Mouse (Mus musculus): Measurements from ENCODE around the gene Hepacam2.

GRCm38 (mm10) chr6:3500286-3500685, 2.2 kb upstream of the Hepacam2 start:
- no peak for TF ChIP-seq MYOG (IDR thresholded peaks at IDR 0.05; ENCODE audit: control insufficient read depth, extremely low read depth, insufficient read length)
- TF ChIP-seq CTCF (IDR thresholded peaks at IDR 0.05; ENCODE audit: control insufficient read depth, insufficient read depth, insufficient read length): no peak
- TF ChIP-seq USF1 (IDR thresholded peaks at IDR 0.05; ENCODE audit: low read depth): no peak
- TF ChIP-seq MYOD1 (IDR thresholded peaks at IDR 0.05; ENCODE audit: control insufficient read depth, insufficient read length, low read depth): no peak

Measured in C2C12 (cell line).